Mouse (Mus musculus) T-helper 1 cell (primary cell): ENCODE measurements at regions not wholly inside any gene's neighbourhood (a gene's known extent, or its start where the extent isn't known, plus 50 kb on each side); places are given as distances from the start of the nearest gene placed in this dataset.

Experiments
- in situ Hi-C: fragments of 300-600 bp; cut with MboI, MseI; formaldehyde crosslinking; loops from one replicate; pipeline ENCODE4 v1.15.1; 2025; ENCODE audit warnings: high pct_unique_total_duplicates

- in situ Hi-C loops = loop anchor here (5.0 kb wide), 1 partner anchor 252 kb away; no protein-coding TSS in a partner anchor
Observed at GRCm38 (mm10) chr14:60525284-60525962, 108.4 kb upstream of the Spata13 start.

- in situ Hi-C loops = loop anchor here (5.0 kb wide), 1 partner anchor 251 kb away; no protein-coding TSS in a partner anchor
Observed at GRCm38 (mm10) chr14:60525979-60526378, 107.8 kb upstream of the Spata13 start.

- in situ Hi-C loops = loop anchor here (5.0 kb wide), 1 partner anchor 250 kb away; no protein-coding TSS in a partner anchor
Observed at GRCm38 (mm10) chr14:60526832-60527231, 107.0 kb upstream of the Spata13 start.

- in situ Hi-C loops = loop anchor here (5.0 kb wide), 1 partner anchor 249 kb away; no protein-coding TSS in a partner anchor
Observed at GRCm38 (mm10) chr14:60527951-60528350, 105.8 kb upstream of the Spata13 start.

- in situ Hi-C loops = loop anchor here (5.0 kb wide), 1 partner anchor 249 kb away; no protein-coding TSS in a partner anchor
Observed at GRCm38 (mm10) chr14:60528520-60528919, 105.3 kb upstream of the Spata13 start.

- in situ Hi-C loops = loop anchor here (5.0 kb wide), 1 partner anchor 248 kb away; no protein-coding TSS in a partner anchor
Observed at GRCm38 (mm10) chr14:60529022-60529421, 104.8 kb upstream of the Spata13 start.

- in situ Hi-C loops = loop anchor here (5.0 kb wide), 1 partner anchor 248 kb away; no protein-coding TSS in a partner anchor
Observed at GRCm38 (mm10) chr14:60529646-60530347, 104.0 kb upstream of the Spata13 start.

GRCm38 (mm10) chr14:60530348-60530711 lies 103.5 kb upstream of the Spata13 start:
- in situ Hi-C loops = no loop called here

- in situ Hi-C loops = no loop called here
Observed at GRCm38 (mm10) chr14:60530973-60531372, 102.8 kb upstream of the Spata13 start.

GRCm38 (mm10) chr14:60531766-60532165 lies 102.0 kb upstream of the Spata13 start:
- in situ Hi-C loops = no loop called here

GRCm38 (mm10) chr14:60533452-60534224 lies 100.2 kb upstream of the Spata13 start:
- in situ Hi-C loops = no loop called here

- in situ Hi-C loops = no loop called here
Observed at GRCm38 (mm10) chr14:60539040-60539439, 94.8 kb upstream of the Spata13 start.

GRCm38 (mm10) chr14:60540111-60540510 lies 93.7 kb upstream of the Spata13 start:
- in situ Hi-C loops = no loop called here

- in situ Hi-C loops = no loop called here
Observed at GRCm38 (mm10) chr14:60541596-60541995, 92.2 kb upstream of the Spata13 start.

- in situ Hi-C loops = no loop called here
Observed at GRCm38 (mm10) chr14:60544767-60545166, 89.0 kb upstream of the Spata13 start.

GRCm38 (mm10) chr14:60554222-60554740 lies 79.5 kb upstream of the Spata13 start:
- in situ Hi-C loops = no loop called here

- in situ Hi-C loops = no loop called here
Observed at GRCm38 (mm10) chr14:60556541-60556940, 77.3 kb upstream of the Spata13 start.

- in situ Hi-C loops = no loop called here
Observed at GRCm38 (mm10) chr14:60557020-60557419, 76.8 kb upstream of the Spata13 start.

- in situ Hi-C loops = no loop called here
Observed at GRCm38 (mm10) chr14:60559376-60559775, 74.4 kb upstream of the Spata13 start.

- in situ Hi-C loops = no loop called here
Observed at GRCm38 (mm10) chr14:60559826-60560529, 73.8 kb upstream of the Spata13 start.

- in situ Hi-C loops = no loop called here
Observed at GRCm38 (mm10) chr14:60576281-60576680, 57.5 kb upstream of the Spata13 start.
